Mouse (Mus musculus): ENCODE data around the gene Gm17660. TPM values are rescaled to one million over a fixed set of nuclear protein-coding genes. Genes with fewer than 3 reads are reported as not detected.
A peak's percentile ranks its signal among the peaks of the same experiment; 100 is the strongest.

Gene Gm17660
- total and polyA plus RNA-seq, 2 experiments from 2014 or later = not detected

GRCm38 (mm10) chr5:104113491-104114172 lies 36.2 kb upstream of the Gm17660 start, which contains the start of gene Sparcl1:
Gene Sparcl1, minus strand, starts transcription at chr5:104113733.
- Histone ChIP-seq H3K27me3 (ENCODE audit: control insufficient read depth, insufficient read depth, low read length) (no peaks in the 10 kb centered on the region), H3K9ac (replicated peaks; ENCODE audit: low read depth, low read length) (peak within 1 kb of the TSS; percentile 55), H3K9me3 (replicated peaks; ENCODE audit: control insufficient read depth, low read length) (no peaks in the 10 kb centered on the region), H3K4me2 (ENCODE audit: low read depth, low read length) (peak within 1 kb of the TSS; percentile 59), H3K4me1 (ENCODE audit: control insufficient read depth, insufficient read depth) (peaks cover 28% of the 10 kb centered on the region), H3K4me3 (ENCODE audit: low read depth, low read length) (peak within 1 kb of the TSS; percentile 52), H3K36me3 (replicated peaks; ENCODE audit: control insufficient read depth, insufficient read depth, low read length) (no peaks in the 10 kb centered on the region), H3K27ac (ENCODE audit: low read depth) (peak within 1 kb of the TSS; percentile 86)
- TF ChIP-seq CTCF (IDR thresholded peaks at IDR 0.05; ENCODE audit: low read depth) (no peak), EP300 (IDR thresholded peaks at IDR 0.05; ENCODE audit: low read depth) (no peak)
- 28% methylated on average over 15 of the region's 15 CpGs for WGBS
- DNase-seq (ENCODE audit: low spot score) (peak; percentile 58), ATAC-seq (ENCODE audit: insufficient read depth, low read depth) (peak; percentile 46)

DNA sequence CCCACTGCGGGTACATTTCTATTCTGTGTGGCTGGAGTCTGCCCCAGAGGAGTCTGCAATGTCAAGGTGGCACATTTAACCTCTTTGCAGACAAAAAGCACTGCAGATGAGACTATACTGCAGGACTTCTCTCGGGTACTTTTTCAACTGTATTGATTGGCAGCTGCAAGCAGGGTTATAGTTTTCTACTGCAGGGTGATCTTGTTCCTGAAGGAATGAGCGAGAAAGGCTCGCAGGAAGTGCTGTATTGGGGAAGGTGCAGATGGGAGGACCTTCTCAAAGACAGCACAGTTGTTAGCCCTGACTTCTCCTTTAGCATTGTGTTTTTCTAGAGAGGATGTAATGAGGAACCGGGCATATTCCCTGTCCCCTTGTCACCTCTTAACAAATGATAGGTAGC lies 35.1 kb upstream of the Gm17660 start:
- no peaks in the 10 kb centered on the region for H3K27me3 ChIP-seq (ENCODE audit: control insufficient read depth, insufficient read depth, low read length)
- peak overlapping the region; percentile 86 for H3K27ac ChIP-seq (ENCODE audit: low read depth)
- 36% methylated on average over 5 of the region's 5 CpGs for WGBS
- H3K36me3 ChIP-seq (replicated peaks; ENCODE audit: control insufficient read depth, insufficient read depth, low read length) = no peaks in the 10 kb centered on the region
- H3K4me1 ChIP-seq (ENCODE audit: control insufficient read depth, insufficient read depth) = peaks cover 39% of the 10 kb centered on the region
- H3K9ac ChIP-seq (replicated peaks; ENCODE audit: low read depth, low read length) = peak overlapping the region; percentile 43; the same call in 1 of the 2 replicates
- ATAC-seq (ENCODE audit: insufficient read depth, low read depth) (no peak), DNase-seq (ENCODE audit: low spot score) (no peak)
- peak overlapping the region; percentile 59 for H3K4me2 ChIP-seq (ENCODE audit: low read depth, low read length)
- H3K9me3 ChIP-seq (replicated peaks; ENCODE audit: control insufficient read depth, low read length) = no peaks in the 10 kb centered on the region
- TF ChIP-seq EP300 (IDR thresholded peaks at IDR 0.05; ENCODE audit: low read depth) (no peak), CTCF (IDR thresholded peaks at IDR 0.05; ENCODE audit: low read depth) (no peak)
- peak overlapping the region; percentile 52 for H3K4me3 ChIP-seq (ENCODE audit: low read depth, low read length)

DNA sequence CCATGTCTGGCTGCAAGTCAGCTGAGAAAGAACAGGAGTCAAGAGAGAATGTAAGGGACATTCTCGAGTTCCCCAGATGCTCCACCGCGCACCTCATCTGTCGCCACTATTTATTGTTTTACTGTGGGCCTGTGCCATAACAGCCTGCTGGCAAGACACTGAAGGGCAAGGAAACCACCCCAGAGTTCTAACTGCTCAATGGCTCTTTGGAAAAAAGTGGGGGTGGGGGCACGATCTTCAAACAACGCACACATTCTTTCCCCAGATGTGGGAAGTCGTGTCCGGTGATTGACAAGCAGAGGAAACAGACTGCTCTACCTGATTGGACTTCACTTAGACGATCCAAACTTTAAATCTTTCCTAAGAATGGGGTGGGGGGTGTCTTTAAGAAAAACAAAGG lies 34.6 kb upstream of the Gm17660 start:
- Histone ChIP-seq H3K9me3 (replicated peaks; ENCODE audit: control insufficient read depth, low read length) (no peaks in the 10 kb centered on the region), H3K4me1 (ENCODE audit: control insufficient read depth, insufficient read depth) (peaks cover 39% of the 10 kb centered on the region), H3K9ac (replicated peaks; ENCODE audit: low read depth, low read length) (peak overlapping the region; percentile 43), H3K4me3 (ENCODE audit: low read depth, low read length) (peak overlapping the region; percentile 52), H3K27me3 (ENCODE audit: control insufficient read depth, insufficient read depth, low read length) (no peaks in the 10 kb centered on the region), H3K36me3 (replicated peaks; ENCODE audit: control insufficient read depth, insufficient read depth, low read length) (no peaks in the 10 kb centered on the region), H3K27ac (ENCODE audit: low read depth) (peak overlapping the region; percentile 86), H3K4me2 (ENCODE audit: low read depth, low read length) (peak overlapping the region; percentile 59)
- ATAC-seq (ENCODE audit: insufficient read depth, low read depth) (peak; percentile 31; the same call in 1 of the 2 replicates), DNase-seq (ENCODE audit: low spot score) (peak; percentile 54)
- TF ChIP-seq CTCF (IDR thresholded peaks at IDR 0.05; ENCODE audit: low read depth) (no peak), EP300 (IDR thresholded peaks at IDR 0.05; ENCODE audit: low read depth) (0 out of 2 replicates have a peak, but pooled peaks have one; percentile 21)
- WGBS = 9% methylated on average over 9 of the region's 9 CpGs

GRCm38 (mm10) chr5:104110171-104110920 lies 32.9 kb upstream of the Gm17660 start:
- H3K4me3 ChIP-seq (ENCODE audit: low read depth, low read length) = peak overlapping the region; percentile 12; the same call in 1 of the 2 replicates
- peak overlapping the region; percentile 59 for H3K4me2 ChIP-seq (ENCODE audit: low read depth, low read length)
- H3K36me3 ChIP-seq (replicated peaks; ENCODE audit: control insufficient read depth, insufficient read depth, low read length) = no peaks in the 10 kb centered on the region
- no peaks in the 10 kb centered on the region for H3K9me3 ChIP-seq (replicated peaks; ENCODE audit: control insufficient read depth, low read length)
- H3K4me1 ChIP-seq (ENCODE audit: control insufficient read depth, insufficient read depth) = peaks cover 33% of the 10 kb centered on the region
- no peak for DNase-seq (ENCODE audit: low spot score)
- WGBS = 52% methylated on average over 9 of the region's 9 CpGs
- no peak for ATAC-seq (ENCODE audit: insufficient read depth, low read depth)
- H3K27ac ChIP-seq (ENCODE audit: low read depth) = peak overlapping the region; percentile 73
- no peak for TF ChIP-seq EP300 (IDR thresholded peaks at IDR 0.05; ENCODE audit: low read depth)
- no peak for TF ChIP-seq CTCF (IDR thresholded peaks at IDR 0.05; ENCODE audit: low read depth)
- H3K9ac ChIP-seq (replicated peaks; ENCODE audit: low read depth, low read length) = no peak overlapping the region
- no peaks in the 10 kb centered on the region for H3K27me3 ChIP-seq (ENCODE audit: control insufficient read depth, insufficient read depth, low read length)

- H3K36me3 ChIP-seq (replicated peaks; ENCODE audit: control insufficient read depth, insufficient read depth, low read length) = no peaks in the 10 kb centered on the region
- H3K9me3 ChIP-seq (replicated peaks; ENCODE audit: control insufficient read depth, low read length) = no peaks in the 10 kb centered on the region
- TF ChIP-seq EP300 (IDR thresholded peaks at IDR 0.05; ENCODE audit: low read depth) (no peak), CTCF (IDR thresholded peaks at IDR 0.05; ENCODE audit: low read depth) (no peak)
- H3K4me2 ChIP-seq (ENCODE audit: low read depth, low read length) = peak overlapping the region; percentile 59
- no peak for DNase-seq (ENCODE audit: low spot score)
- WGBS = 22% methylated on average over 3 of the region's 3 CpGs
- H3K4me3 ChIP-seq (ENCODE audit: low read depth, low read length) = no peak overlapping the region
- ATAC-seq (ENCODE audit: insufficient read depth, low read depth) = no peak
- peak overlapping the region; percentile 73 for H3K27ac ChIP-seq (ENCODE audit: low read depth)
- no peak overlapping the region for H3K9ac ChIP-seq (replicated peaks; ENCODE audit: low read depth, low read length)
- H3K27me3 ChIP-seq (ENCODE audit: control insufficient read depth, insufficient read depth, low read length) = no peaks in the 10 kb centered on the region
- H3K4me1 ChIP-seq (ENCODE audit: control insufficient read depth, insufficient read depth) = peaks cover 25% of the 10 kb centered on the region; the same call in 1 of the 2 replicates
Measured at GRCm38 (mm10) chr5:104109516-104109915, 32.1 kb upstream of the Gm17660 start.

Measured in heart, postnatal 0 days (tissue).